Mouse (Mus musculus) megakaryocyte, embryonic 14.5 days (primary cell): Measurements from ENCODE around the gene Ttc23.

ENCODE experiments used
- FLI1 ChIP-seq: IDR thresholded peaks from 2 replicates; pipeline ENCODE4 v1.6.1; 2012; ENCODE audit warnings: low read length, inconsistent platforms, mixed read lengths
- GATA1 ChIP-seq: IDR thresholded peaks from 3 replicates; pipeline ENCODE4 v1.6.1; 2012; ENCODE audit warnings: mixed read lengths, low read length, inconsistent platforms, borderline replicate concordance

GRCm38 (mm10) chr7:67598050-67598449 is 49.2 kb upstream of the Ttc23 start:
- TF ChIP-seq GATA1 (no peak), FLI1 (no peak)
